Comparison of ENCODE assay signal across 10 mouse cellular contexts in genomic region chr7:144620721-144621681, GRCm38 (mm10). TPM values are rescaled to one million over a fixed set of nuclear protein-coding genes. Genes with fewer than 3 reads are reported as not detected.
DNase-seq lines count a peak whose midpoint lies in the region; ATAC-seq and TF ChIP-seq lines count a peak whose summit lies in the region.
"Had no signal": no experiment of that assay in that cellular context is flagged by ENCODE, and none has a peak within 500 bp of the region (broad histone marks: within the 10 kb centered on the region; RNA-seq: fewer than 3 reads in every experiment).

No protein-coding gene starts in this region.

- peaks cover 27% of the 10 kb centered on the region for H3K4me1 ChIP-seq in forebrain, embryonic 12.5 days
- 0 out of 2 replicates have a peak, but pooled peaks cover 2% of the 10 kb centered on the region for H3K4me1 ChIP-seq in forebrain, embryonic 11.5 days (replicated peaks; ENCODE audit: control insufficient read depth, insufficient read depth, low read length)
- peaks cover 15% of the 10 kb centered on the region for H3K4me1 ChIP-seq in midbrain, embryonic 12.5 days
- H3K4me1 ChIP-seq in liver, embryonic 11.5 days (replicated peaks; ENCODE audit: control insufficient read depth, insufficient read depth, low read length): no peaks in the 10 kb centered on the region
- H3K4me1 ChIP-seq: heart, embryonic 15.5 days had no signal

- WGBS in forebrain, embryonic 12.5 days: 74% methylated on average over 22 of the region's 22 CpGs
- 85% methylated on average over 22 of the region's 22 CpGs for WGBS in forebrain, embryonic 11.5 days
- 65% methylated on average over 22 of the region's 22 CpGs for whole genome bisulfite sequencing in midbrain, embryonic 12.5 days
- WGBS in liver, embryonic 11.5 days: 78% methylated on average over 22 of the region's 22 CpGs

- peaks cover 33% of the 10 kb centered on the region for H3K27me3 ChIP-seq in forebrain, embryonic 12.5 days
- H3K27me3 ChIP-seq in forebrain, embryonic 11.5 days (ENCODE audit: control insufficient read depth, insufficient read depth, low read length): no peaks in the 10 kb centered on the region; the same call in 1 of the 2 replicates
- H3K27me3 ChIP-seq in midbrain, embryonic 12.5 days: peaks cover 47% of the 10 kb centered on the region
- H3K27me3 ChIP-seq in liver, embryonic 11.5 days (replicated peaks; ENCODE audit: control insufficient read depth, insufficient read depth, low read length): no peaks in the 10 kb centered on the region
- H3K27me3 ChIP-seq: heart, embryonic 15.5 days had no signal

- H3K9ac ChIP-seq in forebrain, embryonic 12.5 days: no peak overlapping the region
- H3K9ac ChIP-seq in forebrain, embryonic 11.5 days (ENCODE audit: low read length): no peak overlapping the region
- no peak overlapping the region for H3K9ac ChIP-seq in midbrain, embryonic 12.5 days (replicated peaks)
- H3K9ac ChIP-seq in liver, embryonic 11.5 days (ENCODE audit: low read depth, low read length): no peak overlapping the region
- H3K9ac ChIP-seq: heart, embryonic 15.5 days had no signal

- H3K27ac ChIP-seq in forebrain, embryonic 12.5 days: peak overlapping the region; percentile 25; the same call in 1 of the 2 replicates
- H3K27ac ChIP-seq in forebrain, embryonic 11.5 days (ENCODE audit: low read depth, low read length): no peak overlapping the region
- H3K27ac ChIP-seq in layer of hippocampus, adult 2 months: no peak overlapping the region
- H3K27ac ChIP-seq in midbrain, embryonic 12.5 days (replicated peaks): peak overlapping the region; percentile 17; the same call in 1 of the 2 replicates
- no peak overlapping the region for H3K27ac ChIP-seq in liver, embryonic 11.5 days (ENCODE audit: low read depth, low read length)
- H3K27ac ChIP-seq: heart, embryonic 15.5 days had no signal

- no peak for ATAC-seq in forebrain, embryonic 12.5 days (ENCODE audit: low FRiP score)
- ATAC-seq in forebrain, embryonic 11.5 days (replicated peaks; ENCODE audit: low FRiP score): no peak
- ATAC-seq in midbrain, embryonic 12.5 days (ENCODE audit: low FRiP score, low read depth): 0 out of 2 replicates have a peak, but pooled peaks have one; percentile 35
- ATAC-seq in liver, embryonic 11.5 days (replicated peaks; ENCODE audit: low FRiP score): no peak

- no peak overlapping the region for H3K4me3 ChIP-seq in forebrain, embryonic 12.5 days (replicated peaks)
- no peak overlapping the region for H3K4me3 ChIP-seq in forebrain, embryonic 11.5 days (ENCODE audit: low read depth, low read length)
- H3K4me3 ChIP-seq in layer of hippocampus, adult 2 months: no peak overlapping the region
- H3K4me3 ChIP-seq in midbrain, embryonic 12.5 days: no peak overlapping the region
- H3K4me3 ChIP-seq in liver, embryonic 11.5 days (ENCODE audit: low read depth, low read length): no peak overlapping the region
- H3K4me3 ChIP-seq: heart, embryonic 15.5 days had no signal

- peaks cover 21% of the 10 kb centered on the region for H3K36me3 ChIP-seq in forebrain, embryonic 12.5 days (replicated peaks)
- no peaks in the 10 kb centered on the region for H3K36me3 ChIP-seq in forebrain, embryonic 11.5 days (ENCODE audit: control insufficient read depth, insufficient read depth, low read length)
- H3K36me3 ChIP-seq in midbrain, embryonic 12.5 days: peaks cover 6% of the 10 kb centered on the region; the same call in 1 of the 2 replicates
- no peaks in the 10 kb centered on the region for H3K36me3 ChIP-seq in liver, embryonic 11.5 days (ENCODE audit: control insufficient read depth, insufficient read depth, low read length)
- H3K36me3 ChIP-seq: heart, embryonic 15.5 days had no signal

- no peak for DNase-seq in forebrain, embryonic 11.5 days (ENCODE audit: low spot score)
- peak; percentile 77 for DNase-seq in Muller cell, postnatal 12 days (ENCODE audit: inconsistent ontology term)
- peak; percentile 24 to 28 for DNase-seq in layer of hippocampus, adult 2 months (ENCODE audit: low spot score in 2 of 2)
- no peak for DNase-seq in MN1 (ENCODE audit: low spot score)
- no peak for DNase-seq in liver, embryonic 11.5 days (ENCODE audit: low spot score)
- no peak for DNase-seq in T-cell, adult 2 months (ENCODE audit: low spot score)
- DNase-seq: cerebellum, adult 8-10 months had no signal

- TF ChIP-seq CTCF in layer of hippocampus, adult 2 months (conservative IDR thresholded peaks at IDR 0.05): no peak

- H3K4me2 ChIP-seq in forebrain, embryonic 12.5 days: no peak overlapping the region
- no peak overlapping the region for H3K4me2 ChIP-seq in forebrain, embryonic 11.5 days (ENCODE audit: low read depth, low read length, severe bottlenecking)
- H3K4me2 ChIP-seq in midbrain, embryonic 12.5 days (replicated peaks): no peak overlapping the region
- H3K4me2 ChIP-seq in liver, embryonic 11.5 days: no peak overlapping the region
- H3K4me2 ChIP-seq: heart, embryonic 15.5 days had no signal

- 0 out of 2 replicates have a peak, but pooled peaks cover 4% of the 10 kb centered on the region for H3K9me3 ChIP-seq in forebrain, embryonic 12.5 days
- peaks cover 3% of the 10 kb centered on the region; the same call in 1 of the 2 replicates for H3K9me3 ChIP-seq in forebrain, embryonic 11.5 days (ENCODE audit: control insufficient read depth, low read length)
- H3K9me3 ChIP-seq in midbrain, embryonic 12.5 days: no peaks in the 10 kb centered on the region
- no peaks in the 10 kb centered on the region for H3K9me3 ChIP-seq in liver, embryonic 11.5 days (ENCODE audit: control insufficient read depth, low read length)
- H3K9me3 ChIP-seq: heart, embryonic 15.5 days had no signal

RNA-seq across cellular contexts. Expression of gene Fadd, which starts 38.7 kb away (rescaled TPM):
- polyA plus RNA-seq in forebrain, embryonic 12.5 days (2016; fragmentation: Nextera tagmentation; extraction: Ambion mirVana): 8.1 and 8.7 TPM in 2 replicates
- polyA plus RNA-seq in forebrain, embryonic 11.5 days (2014; fragmentation: Nextera tagmentation; extraction: Ambion mirVana): 10.3 and 10.6 TPM in 2 replicates
- total RNA-seq in layer of hippocampus, adult 2 months (2021): 1 to 10 TPM; 1.9 to 2.3 TPM
- polyA plus RNA-seq in midbrain, embryonic 12.5 days (2016; fragmentation: Nextera tagmentation; extraction: Ambion mirVana): 7.4 and 7.9 TPM in 2 replicates
- polyA plus RNA-seq in liver, embryonic 11.5 days (2014; fragmentation: Nextera tagmentation; extraction: Ambion mirVana): 11.7 and 12.5 TPM in 2 replicates

Comparison
In these comparisons a context has a peak if more than half of its experiments do, and no peak if none do; other contexts are left out.
1. H3K27ac ChIP-seq: peak in forebrain, embryonic 12.5 days (single experiment) and midbrain, embryonic 12.5 days (single experiment); none in forebrain, embryonic 11.5 days (single experiment), layer of hippocampus, adult 2 months (single experiment) and liver, embryonic 11.5 days (single experiment).
2. DNase-seq: peak in Muller cell, postnatal 12 days (single experiment) and layer of hippocampus, adult 2 months (2 of 2); none in forebrain, embryonic 11.5 days (single experiment), MN1 (single experiment), liver, embryonic 11.5 days (single experiment) and T-cell, adult 2 months (single experiment).